Mouse (Mus musculus) layer of hippocampus, postnatal 25 days (tissue): Measurements from ENCODE around the gene Lrrtm4. TPM values are rescaled to one million over a fixed set of nuclear protein-coding genes. Genes with fewer than 3 reads are reported as not detected.

ENCODE experiments used
- DNase-seq, 2 experiments: peaks; one replicate each; pipeline ENCODE4 v3.0.0; 2022; ENCODE audit warnings: mixed read lengths in 2 of 2, low spot score in 1 of 2; ENCODE audit errors: extremely low spot score in 1 of 2
- total RNA-seq, 2 experiments: library from RNA; stranded (reverse); gene quantifications; 2 replicates each; pipeline ENCODE4 v1.2.3; 2021

Lrrtm4 gene
- total RNA-seq, 2 experiments from 2014 or later: 55.5 to 76.8 TPM

- DNase-seq: no peak
Observed at GRCm38 (mm10) chr6:80662729-80663128, 644.1 kb downstream of the Lrrtm4 start.

GRCm38 (mm10) chr6:80664039-80664438, 645.4 kb downstream of the Lrrtm4 start:
- no peak for DNase-seq

GRCm38 (mm10) chr6:80704183-80704582, 685.5 kb downstream of the Lrrtm4 start:
- DNase-seq: no peak

GRCm38 (mm10) chr6:80720468-80720867, 701.8 kb downstream of the Lrrtm4 start:
- no peak for DNase-seq

- DNase-seq: no peak
Observed at GRCm38 (mm10) chr6:80733416-80733815, 714.7 kb downstream of the Lrrtm4 start.

GRCm38 (mm10) chr6:80750769-80751168, 732.1 kb downstream of the Lrrtm4 start:
- DNase-seq: no peak

GRCm38 (mm10) chr6:80760641-80761204, 742.0 kb downstream of the Lrrtm4 start:
- no peak for DNase-seq

- no peak for DNase-seq
Observed at GRCm38 (mm10) chr6:80786282-80786681, 767.6 kb downstream of the Lrrtm4 start.

- no peak for DNase-seq
Observed at GRCm38 (mm10) chr6:80823753-80824152, 805.1 kb downstream of the Lrrtm4 start.

- no peak for DNase-seq
Observed at GRCm38 (mm10) chr6:80839784-80840183, 821.1 kb downstream of the Lrrtm4 start.

GRCm38 (mm10) chr6:80845294-80845693, 826.6 kb downstream of the Lrrtm4 start:
- no peak for DNase-seq

- DNase-seq: no peak
Observed at GRCm38 (mm10) chr6:80856910-80857543, 838.4 kb downstream of the Lrrtm4 start.

Other genes with a start within 250 kb of the Lrrtm4 start
- not detected for gene Gm20594, start 201.0 kb upstream of the Lrrtm4 start, total RNA-seq